Mouse (Mus musculus) small intestine, adult 10 weeks (tissue): ENCODE measurements around the gene Vmn1r48. TPM values are rescaled to one million over a fixed set of nuclear protein-coding genes. Genes with fewer than 3 reads are reported as not detected.

ENCODE experiments used
- polyA plus RNA-seq: library from polyadenylated mRNA; stranded (reverse); fragments of 350-450 nt; fragmentation: Illumina TruSeq; extraction: RNeasy Lipid Tissue Mini Kit (QIAGEN cat#74804); gene quantifications from one replicate; pipeline ENCODE4 v1.2.3, GENCODE M21; 2014; ENCODE audit warnings: low replicate concordance

Gene Vmn1r48
- polyA plus RNA-seq, result not detected

DNA sequence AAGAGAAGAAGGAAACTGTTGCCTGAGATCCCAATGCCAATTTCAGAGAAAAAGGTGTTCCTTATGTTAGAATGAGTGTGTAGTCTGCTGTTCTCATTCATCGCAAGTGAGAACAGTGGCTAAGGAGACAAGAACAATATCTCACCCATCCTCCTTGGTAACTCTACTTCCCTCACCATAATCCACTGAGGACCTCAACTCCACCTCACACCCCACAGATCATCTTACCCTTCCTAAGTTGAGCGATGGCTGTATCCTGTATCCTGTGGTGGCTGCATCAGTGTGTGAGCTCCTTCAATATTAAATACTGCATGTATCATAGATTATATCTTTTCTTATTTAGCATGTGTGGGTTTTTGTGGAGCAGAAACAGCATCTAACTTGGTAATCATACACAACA lies at the start of gene Vmn1r48:
Gene Vmn1r48, minus strand, starts transcription at position 101 of the 400 bp plus-strand sequence.

DNA sequence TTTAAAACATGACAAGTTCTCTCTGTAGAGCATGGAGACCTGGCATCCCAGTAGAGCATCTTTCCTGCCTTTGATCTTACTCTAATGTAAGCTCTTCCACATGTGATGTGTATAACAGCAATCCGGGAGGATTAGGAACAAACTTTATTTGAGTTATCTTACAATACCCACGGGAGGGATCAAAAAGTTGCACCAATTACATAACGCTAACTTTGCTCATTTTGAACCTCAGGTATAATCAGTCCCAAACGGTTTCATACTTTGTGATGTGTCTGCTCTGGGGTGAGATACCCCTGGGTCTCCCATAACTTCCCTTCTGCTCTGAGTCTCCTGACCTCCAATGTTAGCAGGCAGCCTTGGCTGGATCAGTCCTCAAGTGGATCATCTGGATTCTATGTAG lies 41.8 kb upstream of the Vmn1r48 start, which contains the start of gene Vmn1r49:
Gene Vmn1r49, minus strand, starts transcription at position 101 of the 400 bp plus-strand sequence.

GRCm38 (mm10) chr6:90015847-90016246 lies 20.8 kb downstream of the Vmn1r48 start, which contains the start of gene Vmn1r47:
Vmn1r47 (plus strand) TSS chr6:90016147.

Other genes starting within 250 kb of the Vmn1r48 start
- gene Vmn1r42, start 160.4 kb downstream of the Vmn1r48 start, polyA plus RNA-seq, result not detected
- not detected for gene Vmn1r43, start 160.4 kb downstream of the Vmn1r48 start, polyA plus RNA-seq
- gene Vmn1r44, start 153.2 kb downstream of the Vmn1r48 start, polyA plus RNA-seq, result not detected
- gene Vmn1r45, start 96.2 kb downstream of the Vmn1r48 start, polyA plus RNA-seq, result not detected
- not detected for gene Vmn1r46, start 67.5 kb downstream of the Vmn1r48 start, polyA plus RNA-seq
- not detected for gene Vmn1r47, start 20.7 kb downstream of the Vmn1r48 start, polyA plus RNA-seq
- gene Vmn1r49, start 41.7 kb upstream of the Vmn1r48 start, polyA plus RNA-seq, result not detected
- gene Vmn1r50, start 64.6 kb upstream of the Vmn1r48 start, polyA plus RNA-seq, result not detected
- gene Vmn1r51, start 85.8 kb upstream of the Vmn1r48 start, polyA plus RNA-seq, result not detected
- not detected for gene Vmn1r52, start 138.0 kb upstream of the Vmn1r48 start, polyA plus RNA-seq
- gene V1ra8, start 166.0 kb upstream of the Vmn1r48 start, polyA plus RNA-seq, result not detected
- gene Vmn1r53, start 187.6 kb upstream of the Vmn1r48 start, polyA plus RNA-seq, result not detected
- not detected for gene Vmn1r54, start 209.5 kb upstream of the Vmn1r48 start, polyA plus RNA-seq